In the genomic region with DNA sequence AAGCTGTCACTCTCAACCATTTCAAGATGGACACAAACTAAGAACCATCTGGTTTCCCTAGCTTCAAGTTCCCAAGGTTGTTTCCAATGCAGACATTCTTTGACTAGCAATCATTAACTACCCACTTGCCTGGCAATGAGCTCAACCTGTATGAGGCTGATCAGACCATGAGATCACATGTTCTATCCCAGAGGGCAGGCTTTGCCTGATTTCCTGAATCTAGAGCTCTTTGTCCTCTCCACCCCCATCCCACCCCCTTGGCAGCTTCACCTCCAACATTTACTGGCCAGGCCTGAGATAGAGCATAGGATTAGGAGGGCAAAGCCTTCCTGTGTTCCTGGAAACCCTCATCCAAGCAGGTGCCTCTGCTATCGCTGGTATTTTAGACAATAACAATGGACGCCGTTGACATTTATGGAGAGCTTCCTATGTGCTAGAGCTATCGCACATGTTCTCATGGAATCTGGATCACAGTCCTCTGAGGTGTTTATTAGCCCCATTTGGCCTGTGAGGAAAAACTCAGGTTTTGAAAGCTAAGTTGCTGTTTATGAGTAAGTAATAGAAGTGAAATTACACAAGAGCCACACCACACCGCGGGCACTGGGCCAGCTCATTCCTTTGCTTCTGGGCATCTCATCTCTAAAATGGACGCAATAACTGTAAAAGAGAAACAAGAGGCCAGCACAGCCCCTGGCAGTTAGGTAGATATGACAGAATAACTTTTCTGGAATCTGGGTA, we compare ENCODE assay signal across 13 mouse cellular contexts. TPM values are rescaled to one million over a fixed set of nuclear protein-coding genes. Genes with fewer than 3 reads are reported as not detected.
DNase-seq lines count a peak whose midpoint lies in the region; ATAC-seq and TF ChIP-seq lines count a peak whose summit lies in the region.
"Had no signal": no experiment of that assay in that cellular context is flagged by ENCODE, and none has a peak within 500 bp of the region (broad histone marks: within the 10 kb centered on the region; RNA-seq: fewer than 3 reads in every experiment).

No protein-coding gene starts in this region.

- H3K27ac ChIP-seq in MEL (ENCODE audit: control insufficient read depth, low read depth, low read length) = peak overlapping the region; percentile 99
- H3K27ac ChIP-seq in kidney, adult 2 months (ENCODE audit: insufficient read depth, low read depth, low read length) = peak overlapping the region; percentile 99
- H3K27ac ChIP-seq in liver, embryonic 14.5 days = peak overlapping the region; percentile 82
- H3K27ac ChIP-seq: hindbrain, embryonic 15.5 days had no signal

- DNase-seq in 3134 (ENCODE audit: extremely low read depth, insufficient read length, low spot score) (peak; percentile 65), MEL (ENCODE audit: low read depth, low spot score) (peak; percentile 69)
- DNase-seq in kidney, adult 2 months = peak; percentile 96
- no peak for DNase-seq in liver, embryonic 14.5 days (ENCODE audit: low read depth in 3 of 3, low spot score in 3 of 3)
- DNase-seq in left cerebral cortex, postnatal 14 days (ENCODE audit: low spot score in 2 of 2) = no peak
- no peak for DNase-seq in urinary bladder, postnatal 36 days (ENCODE audit: low spot score in 2 of 2)
- no peak for DNase-seq in layer of hippocampus, postnatal 14 days (ENCODE audit: low spot score in 2 of 2)
- DNase-seq: adrenal gland, postnatal 10 days; cerebellum, adult 11 months; right cerebral cortex, postnatal 25 days; thymus, adult 18-20 months had no signal

- intact Hi-C loops in left cerebral cortex, postnatal 14 days (cut with DNase I) = loop anchor here (5.0 kb wide), 1 partner anchor 58 kb away; no protein-coding TSS in a partner anchor

- H3K79me2 ChIP-seq in MEL (ENCODE audit: control insufficient read depth, insufficient read depth, low read length, poor library complexity) = peaks cover 8% of the 10 kb centered on the region

- WGBS in kidney, adult 2 months = 44% methylated on average over 7 of the region's 7 CpGs
- 76% methylated on average over 7 of the region's 7 CpGs for WGBS in liver, embryonic 14.5 days (ENCODE audit: insufficient replicate concordance)

- no peak for ATAC-seq in liver, embryonic 14.5 days (ENCODE audit: insufficient read depth)
- ATAC-seq in CD4-positive, CD25-positive, alpha-beta regulatory T cell, adult 4 months = no peak

- TF ChIP-seq RAD21 in MEL (IDR thresholded peaks at IDR 0.05; ENCODE audit: low read depth, low read length) = no peak

- H3K9me3 ChIP-seq in MEL (replicated peaks; ENCODE audit: insufficient read depth, low read length) = no peaks in the 10 kb centered on the region
- H3K9me3 ChIP-seq in liver, embryonic 14.5 days (ENCODE audit: control insufficient read depth, low read length) = no peaks in the 10 kb centered on the region
- H3K9me3 ChIP-seq: hindbrain, embryonic 15.5 days had no signal

- H3K4me1 ChIP-seq in MEL (ENCODE audit: control insufficient read depth in 1 of 2, insufficient read depth in 2 of 2, low read length in 2 of 2) = peaks cover 28 to 55% of the 10 kb centered on the region in 2 experiments
- peaks cover 54% of the 10 kb centered on the region for H3K4me1 ChIP-seq in kidney, adult 2 months (ENCODE audit: control insufficient read depth, insufficient read depth, low read length)
- H3K4me1 ChIP-seq in liver, embryonic 14.5 days (replicated peaks; ENCODE audit: control insufficient read depth in 2 of 2, insufficient read depth in 2 of 2, low read length in 1 of 2) = peaks cover 57 to 63% of the 10 kb centered on the region in 2 experiments

- peak overlapping the region; percentile 50 for H3K4me2 ChIP-seq in liver, embryonic 14.5 days (ENCODE audit: low read depth)
- H3K4me2 ChIP-seq: hindbrain, embryonic 15.5 days had no signal

- H3K9ac ChIP-seq in MEL (ENCODE audit: control insufficient read depth, low read depth, low read length, poor library complexity, severe bottlenecking) = peak overlapping the region; percentile 74
- peak overlapping the region; percentile 48 for H3K9ac ChIP-seq in liver, embryonic 14.5 days (replicated peaks)
- H3K9ac ChIP-seq: hindbrain, embryonic 15.5 days had no signal

- no peaks in the 10 kb centered on the region for H3K27me3 ChIP-seq in MEL (ENCODE audit: control insufficient read depth in 1 of 2, insufficient read depth in 2 of 2, low read length in 2 of 2)
- no peaks in the 10 kb centered on the region for H3K27me3 ChIP-seq in kidney, adult 2 months (replicated peaks; ENCODE audit: control insufficient read depth, insufficient read depth, low read length)
- no peaks in the 10 kb centered on the region for H3K27me3 ChIP-seq in liver, embryonic 14.5 days (ENCODE audit: control insufficient read depth, insufficient read depth, low read length)
- H3K27me3 ChIP-seq: hindbrain, embryonic 15.5 days had no signal

- TF ChIP-seq EP300 in MEL (IDR thresholded peaks at IDR 0.05; ENCODE audit: low read depth in 1 of 2, low read length in 2 of 2) = peak in 1 of 2 experiments; percentile 41; a peak in 1 of 4 replicates
- 0 out of 2 replicates have a peak, but pooled peaks have one; percentile 6 for TF ChIP-seq EP300 in liver, embryonic 14.5 days (IDR thresholded peaks at IDR 0.05; ENCODE audit: low read depth)

- TF ChIP-seq POLR2A in MEL (IDR thresholded peaks at IDR 0.05; ENCODE audit: control insufficient read depth in 1 of 2, insufficient read depth in 1 of 2, low read depth in 1 of 2, low read length in 2 of 2, poor library complexity in 1 of 2) = no peak
- no peak for TF ChIP-seq POLR2A in kidney, adult 2 months (IDR thresholded peaks at IDR 0.05; ENCODE audit: low read depth, low read length)

- peaks cover 0 to 55% of the 10 kb centered on the region in 2 experiments; a peak in 2 of 4 replicates for H3K36me3 ChIP-seq in MEL (ENCODE audit: control insufficient read depth in 1 of 2, insufficient read depth in 2 of 2, low read length in 2 of 2)
- H3K36me3 ChIP-seq in kidney, adult 2 months (ENCODE audit: control insufficient read depth, insufficient read depth, low read length) = no peaks in the 10 kb centered on the region
- H3K36me3 ChIP-seq in liver, embryonic 14.5 days (replicated peaks; ENCODE audit: control insufficient read depth, insufficient read depth, low read depth) = no peaks in the 10 kb centered on the region
- H3K36me3 ChIP-seq: hindbrain, embryonic 15.5 days had no signal

- peak overlapping the region; percentile 44 for H3K4me3 ChIP-seq in MEL (ENCODE audit: control insufficient read depth in 1 of 2, insufficient read depth in 1 of 2, low read depth in 2 of 2, low read length in 2 of 2)
- H3K4me3 ChIP-seq in kidney, adult 2 months (ENCODE audit: insufficient read depth, low read depth, low read length) = no peak overlapping the region
- no peak overlapping the region for H3K4me3 ChIP-seq in liver, embryonic 14.5 days (ENCODE audit: insufficient read depth in 1 of 2, low read depth in 2 of 2, low read length in 2 of 2)
- H3K4me3 ChIP-seq: hindbrain, embryonic 15.5 days had no signal

- no peak for TF ChIP-seq CTCF in MEL (IDR thresholded peaks at IDR 0.05 in 2 of 3, conservative IDR thresholded peaks at IDR 0.05 in 1 of 3; ENCODE audit: control insufficient read depth in 1 of 3, insufficient read depth in 1 of 3, low read depth in 2 of 3, low read length in 3 of 3, poor library complexity in 1 of 3, severe bottlenecking in 1 of 3)
- no peak for TF ChIP-seq CTCF in kidney, adult 2 months (conservative IDR thresholded peaks at IDR 0.05; ENCODE audit: insufficient read depth, insufficient read length, low read depth, low read length)
- no peak for TF ChIP-seq CTCF in liver, embryonic 14.5 days (IDR thresholded peaks at IDR 0.05; ENCODE audit: low read depth)

TF ChIP-seq in MEL, 35 proteins besides CTCF, POLR2A, EP300 and RAD21 (continues in another document):
- TF ChIP-seq HCFC1 (IDR thresholded peaks at IDR 0.05; ENCODE audit: low read depth, low read length) (0 out of 2 replicates have a peak, but pooled peaks have one; percentile 7), ZMIZ1 (IDR thresholded peaks at IDR 0.05; ENCODE audit: low read depth, low read length) (no peak), TBP (IDR thresholded peaks at IDR 0.05; ENCODE audit: low read depth, low read length) (0 out of 2 replicates have a peak, but pooled peaks have one; percentile 15), POLR2AphosphoS2 (IDR thresholded peaks at IDR 0.05; ENCODE audit: low read length) (0 out of 2 replicates have a peak, but pooled peaks have one; percentile 14), ETS1 (IDR thresholded peaks at IDR 0.05; ENCODE audit: low read depth, low read length) (peak; percentile 40), SMC3 (IDR thresholded peaks at IDR 0.05; ENCODE audit: low read depth, low read length) (no peak), USF1 (IDR thresholded peaks at IDR 0.05; ENCODE audit: low read depth, low read length) (peak; percentile 71), USF2 (IDR thresholded peaks at IDR 0.05; ENCODE audit: borderline replicate concordance in 1 of 2, insufficient read depth in 1 of 2, low read depth in 1 of 2, low read length in 2 of 2) (0 out of 4 replicates have a peak, but pooled peaks of 1 of the 2 experiments have one; percentile 26), SIN3A (IDR thresholded peaks at IDR 0.05; ENCODE audit: low read length) (peak; percentile 25; the same call in 1 of the 2 replicates), CHD1 (IDR thresholded peaks at IDR 0.05; ENCODE audit: low read depth, low read length) (peak; percentile 77; the same call in 1 of the 2 replicates), MYB (IDR thresholded peaks at IDR 0.05; ENCODE audit: low read depth, low read length) (0 out of 2 replicates have a peak, but pooled peaks have one; percentile 34), MEF2A (IDR thresholded peaks at IDR 0.05; ENCODE audit: extremely low read depth, insufficient replicate concordance, low read depth, low read length, poor library complexity, severe bottlenecking) (no peak), E2F4 (IDR thresholded peaks at IDR 0.05; ENCODE audit: borderline replicate concordance, low read depth, low read length) (peak; percentile 18; the same call in 1 of the 2 replicates), BHLHE40 (IDR thresholded peaks at IDR 0.05; ENCODE audit: borderline replicate concordance, low read depth, low read length) (0 out of 2 replicates have a peak, but pooled peaks have one; percentile 22), JUND (IDR thresholded peaks at IDR 0.05; ENCODE audit: low read depth, low read length) (no peak), GATA1 (IDR thresholded peaks at IDR 0.05; ENCODE audit: low read depth, low read length) (no peak)

RNA-seq across cellular contexts. Expression of a gene that starts 15.1 kb away (rescaled TPM):
- total RNA-seq in MEL (2012; rRNA removed) = 10.0 and 10.2 TPM in 2 replicates
- polyA plus RNA-seq in MEL (2012; ENCODE audit: insufficient read depth in 1 of 2, insufficient read length in 2 of 2, low read depth in 1 of 2, low replicate concordance in 2 of 2, missing spikeins in 1 of 2) = 1 to 10 TPM in 1 of 2 experiments, not detected in 1; 6.4 TPM
- polyA plus RNA-seq in kidney, adult 2 months (2012; rRNA removed) = 18.9 and 23.2 TPM in 2 replicates
- polyA plus RNA-seq in liver, embryonic 14.5 days (2012; rRNA removed) = 2.1 and 2.6 TPM in 2 replicates
- polyA plus RNA-seq in liver, embryonic 14.5 days (2014; fragmentation: Nextera tagmentation; extraction: Ambion mirVana) = 2.7 and 2.8 TPM in 2 replicates
- total RNA-seq in left cerebral cortex, postnatal 14 days (2021) = 100 to 1,000 TPM in 1 of 2 experiments, 10 to 100 TPM in 1; 91.2 to 111 TPM
- 1 to 10 TPM; 5.2 to 7.0 TPM for polyA plus RNA-seq in CD4-positive, CD25-positive, alpha-beta regulatory T cell, adult 4 months (2017; shearing (Covaris generic))
- total RNA-seq in layer of hippocampus, postnatal 14 days (2021) = 100 to 1,000 TPM; 101 to 107 TPM

Comparison
In these comparisons a context has a peak if more than half of its experiments do, and no peak if none do; other contexts are left out.
1. DNase-seq: peak in 3134 (single experiment), MEL (single experiment) and kidney, adult 2 months (single experiment); none in liver, embryonic 14.5 days (0 of 3), left cerebral cortex, postnatal 14 days (0 of 2), urinary bladder, postnatal 36 days (0 of 2) and layer of hippocampus, postnatal 14 days (0 of 2).
2. H3K4me3 ChIP-seq: peak in MEL (2 of 2); none in kidney, adult 2 months (single experiment) and liver, embryonic 14.5 days (0 of 2).
3. Peak in every context shown above with its lines, with median percentiles within 50 percentile points of each other: H3K27ac ChIP-seq.